Comparison of ENCODE assay signal across 21 mouse cellular contexts in the genomic region with DNA sequence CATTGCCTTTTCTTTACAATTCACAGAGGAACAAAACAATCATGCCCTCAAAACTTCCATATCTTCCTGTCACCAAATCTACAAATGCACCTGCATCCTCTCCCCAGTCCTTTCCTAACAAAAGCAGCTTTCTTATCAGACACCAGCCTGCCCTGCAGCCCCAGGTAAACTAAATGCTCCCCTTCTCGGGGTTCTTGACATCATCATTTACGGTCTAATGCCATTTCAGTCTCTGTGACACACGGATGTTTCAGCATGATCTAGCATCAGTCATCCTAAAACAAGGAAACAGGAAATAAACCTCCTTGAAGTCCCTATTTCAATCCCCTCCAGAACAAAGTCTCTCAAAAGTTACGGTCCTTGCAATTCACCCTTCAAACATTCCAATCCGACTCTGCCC. TPM values are rescaled to one million over a fixed set of nuclear protein-coding genes. Genes with fewer than 3 reads are reported as not detected.
DNase-seq lines count a peak whose midpoint lies in the region; ATAC-seq and TF ChIP-seq lines count a peak whose summit lies in the region.
"Had no signal": no experiment of that assay in that cellular context is flagged by ENCODE, and none has a peak within 500 bp of the region (broad histone marks: within the 10 kb centered on the region; RNA-seq: fewer than 3 reads in every experiment).

No protein-coding gene starts in this region.

- H3K27me3 ChIP-seq in heart, postnatal 0 days (ENCODE audit: control insufficient read depth, insufficient read depth, low read length): no peaks in the 10 kb centered on the region
- no peaks in the 10 kb centered on the region for H3K27me3 ChIP-seq in splenic B cell, adult 2 months (ENCODE audit: control insufficient read depth, insufficient read depth, low read length, poor library complexity, severe bottlenecking)
- H3K27me3 ChIP-seq: heart, embryonic 15.5 days; intestine, embryonic 15.5 days; midbrain, embryonic 15.5 days had no signal

- no peak overlapping the region for H3K4me2 ChIP-seq in heart, postnatal 0 days (ENCODE audit: low read depth, low read length)
- H3K4me2 ChIP-seq: heart, embryonic 15.5 days; hindbrain, embryonic 14.5 days; intestine, embryonic 15.5 days; midbrain, embryonic 15.5 days had no signal

- TF ChIP-seq CTCF in heart, postnatal 0 days (IDR thresholded peaks at IDR 0.05; ENCODE audit: low read depth): no peak

- ATAC-seq in heart, postnatal 0 days (ENCODE audit: insufficient read depth, low read depth): no peak
- peak; percentile 48 for ATAC-seq in activated CD4-positive, CD25-positive, alpha-beta regulatory T cell, adult 4 months
- ATAC-seq: forebrain, embryonic 14.5 days; intestine, embryonic 15.5 days; midbrain, embryonic 15.5 days had no signal

- WGBS in heart, postnatal 0 days: 48% methylated on average over 5 of the region's 5 CpGs

- no peaks in the 10 kb centered on the region for H3K9me3 ChIP-seq in heart, postnatal 0 days (replicated peaks; ENCODE audit: control insufficient read depth, low read length)
- H3K9me3 ChIP-seq: heart, embryonic 15.5 days; intestine, embryonic 15.5 days; midbrain, embryonic 15.5 days had no signal

- peak overlapping the region; percentile 52; the same call in 1 of the 2 replicates for H3K27ac ChIP-seq in heart, postnatal 0 days (ENCODE audit: low read depth)
- H3K27ac ChIP-seq: hindbrain, embryonic 14.5 days; intestine, embryonic 15.5 days; liver, embryonic 14.5 days; midbrain, embryonic 15.5 days had no signal

- DNase-seq in heart, postnatal 0 days (ENCODE audit: low spot score): no peak
- DNase-seq in heart, postnatal 14 days: no peak
- peak; percentile 17 to 25 for DNase-seq in B cell, adult 2 months
- peak; percentile 43 for DNase-seq in splenic B cell, adult 2 months (ENCODE audit: low read depth, low spot score)
- DNase-seq in kidney, adult 8-10 months: no peak
- no peak for DNase-seq in adrenal gland, adult 8-10 months
- DNase-seq in right cerebral cortex, postnatal 36 days (ENCODE audit: low spot score in 2 of 2): no peak
- DNase-seq: adrenal gland, postnatal 25 days; cerebellum, adult 11-12 months; cerebellum, postnatal 14 days; gastrocnemius, postnatal 14 days; kidney, postnatal 36 days; right cerebral cortex, postnatal 4 days had no signal

- H3K36me3 ChIP-seq in heart, postnatal 0 days (replicated peaks; ENCODE audit: control insufficient read depth, insufficient read depth, low read length): no peaks in the 10 kb centered on the region
- H3K36me3 ChIP-seq in splenic B cell, adult 2 months (ENCODE audit: control insufficient read depth, insufficient read depth, low read length, poor library complexity, severe bottlenecking): peaks cover 2% of the 10 kb centered on the region; the same call in 1 of the 2 replicates
- H3K36me3 ChIP-seq: heart, embryonic 15.5 days; intestine, embryonic 15.5 days; midbrain, embryonic 15.5 days had no signal

- no peak overlapping the region for H3K4me3 ChIP-seq in heart, postnatal 0 days (ENCODE audit: low read depth, low read length)
- H3K4me3 ChIP-seq: heart, embryonic 15.5 days; intestine, embryonic 15.5 days; midbrain, embryonic 15.5 days; myocyte had no signal

- H3K9ac ChIP-seq in heart, postnatal 0 days (replicated peaks; ENCODE audit: low read depth, low read length): no peak overlapping the region
- H3K9ac ChIP-seq: heart, embryonic 15.5 days; hindbrain, embryonic 14.5 days; intestine, embryonic 15.5 days; liver, embryonic 14.5 days; midbrain, embryonic 15.5 days had no signal

- intact Hi-C loops in heart, postnatal 14 days (cut with DNase I): no loop called here

- H3K4me1 ChIP-seq in heart, postnatal 0 days (ENCODE audit: control insufficient read depth, insufficient read depth): peaks cover 25% of the 10 kb centered on the region
- H3K4me1 ChIP-seq: intestine, embryonic 15.5 days; midbrain, embryonic 15.5 days had no signal

- no peak for TF ChIP-seq EP300 in heart, postnatal 0 days (IDR thresholded peaks at IDR 0.05; ENCODE audit: low read depth)

RNA-seq across cellular contexts. Expression of gene Rps6ka5, which starts 15.0 kb away (rescaled TPM):
- 5.0 and 11.6 TPM in 2 replicates for total RNA-seq in heart, postnatal 0 days (2014; rRNA removed; ENCODE audit: low replicate concordance)
- 2.8 and 3.0 TPM in 2 replicates for polyA plus RNA-seq in heart, postnatal 0 days (2015; fragmentation: Nextera tagmentation; extraction: Ambion mirVana)
- 10 to 100 TPM; 13.4 to 17.9 TPM for total RNA-seq in heart, postnatal 14 days (2021)
- polyA plus RNA-seq in activated CD4-positive, CD25-positive, alpha-beta regulatory T cell, adult 4 months (2017; shearing (Covaris generic)): 1 to 10 TPM; 3.7 to 7.2 TPM
- 1 to 10 TPM; 4.7 to 8.7 (median 6.9) TPM for total RNA-seq in adrenal gland, adult 8-10 months (2022)

Comparison
In these comparisons a context has a peak if more than half of its experiments do, and no peak if none do; other contexts are left out.
1. DNase-seq: peak in B cell, adult 2 months (2 of 2) and splenic B cell, adult 2 months (single experiment); none in heart, postnatal 0 days (single experiment), heart, postnatal 14 days (0 of 2), kidney, adult 8-10 months (0 of 2), adrenal gland, adult 8-10 months (single experiment) and right cerebral cortex, postnatal 36 days (0 of 2).